ENCODE assay signal across 8 mouse cellular contexts in genomic region chr7:19179173-19179572, GRCm38 (mm10). TPM values are rescaled to one million over a fixed set of nuclear protein-coding genes. Genes with fewer than 3 reads are reported as not detected.
DNase-seq lines count a peak whose midpoint lies in the region; ATAC-seq and TF ChIP-seq lines count a peak whose summit lies in the region.

No protein-coding gene starts in this region.

- no peaks in the 10 kb centered on the region for H3K9me3 ChIP-seq in E14TG2a.4 (ENCODE audit: low read length)
- H3K9me3 ChIP-seq in forebrain, embryonic 13.5 days (replicated peaks): no peaks in the 10 kb centered on the region; the same call in 1 of the 2 replicates
- H3K9me3 ChIP-seq in lung, postnatal 0 days (ENCODE audit: low read length): no peaks in the 10 kb centered on the region

- WGBS in bone marrow, adult 2 months: 1% methylated on average over 32 of the region's 32 CpGs
- WGBS in forebrain, embryonic 13.5 days: under 1% methylated on average over 31 of the region's 32 CpGs
- under 1% methylated on average over 31 of the region's 32 CpGs for WGBS in lung, postnatal 0 days
- 2% methylated on average over 32 of the region's 32 CpGs for WGBS in olfactory bulb, adult 2 months

- H3K27ac ChIP-seq in bone marrow, adult 2 months (ENCODE audit: control insufficient read depth, insufficient read depth, low read depth, low read length, poor library complexity): no peak overlapping the region
- H3K27ac ChIP-seq in forebrain, embryonic 13.5 days: no peak overlapping the region
- peak overlapping the region; percentile 40; the same call in 1 of the 2 replicates for H3K27ac ChIP-seq in layer of hippocampus, adult 2 months
- H3K27ac ChIP-seq in lung, postnatal 0 days (ENCODE audit: low read length): no peak overlapping the region
- H3K27ac ChIP-seq in olfactory bulb, adult 2 months (ENCODE audit: insufficient read depth, low read depth, low read length): no peak overlapping the region

- DNase-seq in layer of hippocampus, adult 2 months (ENCODE audit: low spot score in 2 of 2): peak in 1 of 2 experiments; percentile 60
- peak; percentile 83 for DNase-seq in lung, postnatal 0 days (ENCODE audit: low spot score)
- DNase-seq in thymus, postnatal 4 days: peak; percentile 79

- H3K36me3 ChIP-seq in E14TG2a.4 (ENCODE audit: insufficient read depth, low read length): 0 out of 2 replicates have a peak, but pooled peaks cover 6% of the 10 kb centered on the region
- peaks cover 19% of the 10 kb centered on the region; the same call in 1 of the 2 replicates for H3K36me3 ChIP-seq in forebrain, embryonic 13.5 days (ENCODE audit: poor library complexity, severe bottlenecking)
- no peaks in the 10 kb centered on the region for H3K36me3 ChIP-seq in lung, postnatal 0 days (ENCODE audit: insufficient read depth, low read length)

- H3K9ac ChIP-seq in forebrain, embryonic 13.5 days: peak overlapping the region; percentile 14
- H3K9ac ChIP-seq in lung, postnatal 0 days (replicated peaks; ENCODE audit: low read depth): no peak overlapping the region

- H3K4me1 ChIP-seq in E14TG2a.4 (replicated peaks; ENCODE audit: low read depth, low read length): peaks cover 73% of the 10 kb centered on the region
- peaks cover 3% of the 10 kb centered on the region; the same call in 1 of the 2 replicates for H3K4me1 ChIP-seq in bone marrow, adult 2 months (ENCODE audit: control insufficient read depth, insufficient read depth, low read length)
- peaks cover 43% of the 10 kb centered on the region for H3K4me1 ChIP-seq in forebrain, embryonic 13.5 days
- H3K4me1 ChIP-seq in lung, postnatal 0 days (ENCODE audit: insufficient read depth, low read depth, low read length): peaks cover 16% of the 10 kb centered on the region; the same call in 1 of the 2 replicates
- peaks cover 21% of the 10 kb centered on the region for H3K4me1 ChIP-seq in olfactory bulb, adult 2 months (ENCODE audit: control insufficient read depth, insufficient read depth, low read length)

- peak overlapping the region; percentile 71 for H3K4me3 ChIP-seq in E14TG2a.4 (replicated peaks; ENCODE audit: low read length)
- H3K4me3 ChIP-seq in bone marrow, adult 2 months (replicated peaks; ENCODE audit: control insufficient read depth, low read depth, low read length): no peak overlapping the region
- peak overlapping the region; percentile 56 for H3K4me3 ChIP-seq in forebrain, embryonic 13.5 days
- H3K4me3 ChIP-seq in layer of hippocampus, adult 2 months: peak overlapping the region; percentile 79
- 0 out of 2 replicates have a peak overlapping the region, but pooled peaks have one; percentile 14 for H3K4me3 ChIP-seq in lung, postnatal 0 days (ENCODE audit: low read depth, low read length)
- peak overlapping the region; percentile 19 for H3K4me3 ChIP-seq in olfactory bulb, adult 2 months (ENCODE audit: insufficient read depth, low read depth, low read length)

- TF ChIP-seq POLR2A in bone marrow, adult 2 months (IDR thresholded peaks at IDR 0.05; ENCODE audit: borderline replicate concordance, control insufficient read depth, low read depth, low read length): no peak
- TF ChIP-seq POLR2A in olfactory bulb, adult 2 months (IDR thresholded peaks at IDR 0.05; ENCODE audit: insufficient read depth, low read depth, low read length): no peak

- TF ChIP-seq CTCF in E14TG2a.4 (conservative IDR thresholded peaks at IDR 0.05; ENCODE audit: low read length): no peak; the same call in 1 of the 2 replicates
- peak; percentile 75 for TF ChIP-seq CTCF in bone marrow, adult 2 months (IDR thresholded peaks at IDR 0.05; ENCODE audit: control insufficient read depth, insufficient read depth, low read length)
- peak; percentile 71 for TF ChIP-seq CTCF in layer of hippocampus, adult 2 months (conservative IDR thresholded peaks at IDR 0.05)
- TF ChIP-seq CTCF in lung, postnatal 0 days (IDR thresholded peaks at IDR 0.05): peak; percentile 88
- peak; percentile 60 for TF ChIP-seq CTCF in olfactory bulb, adult 2 months (IDR thresholded peaks at IDR 0.05; ENCODE audit: insufficient read depth, low read depth, low read length)

- H3K27me3 ChIP-seq in E14TG2a.4 (ENCODE audit: insufficient read depth, low read length): peaks cover 26% of the 10 kb centered on the region
- peaks cover 50% of the 10 kb centered on the region for H3K27me3 ChIP-seq in forebrain, embryonic 13.5 days
- H3K27me3 ChIP-seq in lung, postnatal 0 days (replicated peaks; ENCODE audit: insufficient read depth, low read length): peaks cover 37% of the 10 kb centered on the region

- ATAC-seq in forebrain, embryonic 13.5 days: no peak
- ATAC-seq in hematopoietic stem cell, adult 5-6 weeks (replicated peaks in 1 of 2; ENCODE audit: insufficient read depth in 1 of 2, low FRiP score in 2 of 2, low TSS enrichment in 1 of 2, low read depth in 1 of 2, poor library complexity in 2 of 2, severe bottlenecking in 2 of 2): peak; percentile 28 to 51; a peak in 2 of 4 replicates
- peak; percentile 21 for ATAC-seq in lung, postnatal 0 days

- H3K4me2 ChIP-seq in forebrain, embryonic 13.5 days: peak overlapping the region; percentile 72
- H3K4me2 ChIP-seq in lung, postnatal 0 days (replicated peaks; ENCODE audit: low read depth, low read length): peak overlapping the region; percentile 19; the same call in 1 of the 2 replicates

- TF ChIP-seq EP300 in lung, postnatal 0 days (IDR thresholded peaks at IDR 0.05): no peak

RNA-seq across cellular contexts. Expression of gene Eml2, which starts 3.0 kb away (rescaled TPM):
- polyA plus RNA-seq in bone marrow, adult 2 months (2011; ENCODE audit: insufficient read depth, insufficient read length, low replicate concordance, missing spikeins): 14.2 and 33.1 TPM in 2 replicates
- 6.4 and 7.0 TPM in 2 replicates for polyA plus RNA-seq in forebrain, embryonic 13.5 days (2015; fragmentation: Nextera tagmentation; extraction: Ambion mirVana)
- total RNA-seq in hematopoietic stem cell, adult 5-6 weeks (2017): 20.0 and 23.6 TPM in 2 replicates
- 100 to 1,000 TPM; 159 to 162 TPM for total RNA-seq in layer of hippocampus, adult 2 months (2021)
- polyA plus RNA-seq in lung, postnatal 0 days (2015; fragmentation: Nextera tagmentation; extraction: Ambion mirVana): 17.9 and 21.7 TPM in 2 replicates
- polyA plus RNA-seq in olfactory bulb, adult 2 months (2012; ENCODE audit: insufficient read depth, insufficient read length, low replicate concordance, missing spikeins): not detected in 2 replicates

RNA-seq across cellular contexts. Expression of gene Gipr, which starts 13.2 kb away (rescaled TPM):
- polyA plus RNA-seq in bone marrow, adult 2 months (2011; ENCODE audit: insufficient read depth, insufficient read length, low replicate concordance, missing spikeins): 0.62 and 0.79 TPM in 2 replicates
- polyA plus RNA-seq in forebrain, embryonic 13.5 days (2015; fragmentation: Nextera tagmentation; extraction: Ambion mirVana): 5.2 and 6.6 TPM in 2 replicates
- total RNA-seq in hematopoietic stem cell, adult 5-6 weeks (2017): not detected in 2 replicates
- total RNA-seq in layer of hippocampus, adult 2 months (2021): 1 to 10 TPM in 1 of 2 experiments, under 1 TPM in 1; 0.87 to 1.2 TPM
- 0.80 and 1.0 TPM in 2 replicates for polyA plus RNA-seq in lung, postnatal 0 days (2015; fragmentation: Nextera tagmentation; extraction: Ambion mirVana)
- polyA plus RNA-seq in olfactory bulb, adult 2 months (2012; ENCODE audit: insufficient read depth, insufficient read length, low replicate concordance, missing spikeins): not detected in 2 replicates

RNA-seq across cellular contexts. Expression of gene Snrpd2, which starts 29.7 kb away (rescaled TPM):
- polyA plus RNA-seq in bone marrow, adult 2 months (2011; ENCODE audit: insufficient read depth, insufficient read length, low replicate concordance, missing spikeins): 56.3 and 58.6 TPM in 2 replicates
- polyA plus RNA-seq in forebrain, embryonic 13.5 days (2015; fragmentation: Nextera tagmentation; extraction: Ambion mirVana): 159 and 164 TPM in 2 replicates
- total RNA-seq in hematopoietic stem cell, adult 5-6 weeks (2017): 55.1 and 97.6 TPM in 2 replicates
- 10 to 100 TPM; 76.0 to 80.5 TPM for total RNA-seq in layer of hippocampus, adult 2 months (2021)
- polyA plus RNA-seq in lung, postnatal 0 days (2015; fragmentation: Nextera tagmentation; extraction: Ambion mirVana): 63.2 and 65.2 TPM in 2 replicates
- not detected in 2 replicates for polyA plus RNA-seq in olfactory bulb, adult 2 months (2012; ENCODE audit: insufficient read depth, insufficient read length, low replicate concordance, missing spikeins)

RNA-seq across cellular contexts. Expression of gene Qpctl, which starts 30.1 kb away (rescaled TPM):
- 3.6 and 6.8 TPM in 2 replicates for polyA plus RNA-seq in bone marrow, adult 2 months (2011; ENCODE audit: insufficient read depth, insufficient read length, low replicate concordance, missing spikeins)
- polyA plus RNA-seq in forebrain, embryonic 13.5 days (2015; fragmentation: Nextera tagmentation; extraction: Ambion mirVana): 16.5 and 17.7 TPM in 2 replicates
- total RNA-seq in hematopoietic stem cell, adult 5-6 weeks (2017): 3.5 and 4.8 TPM in 2 replicates
- total RNA-seq in layer of hippocampus, adult 2 months (2021): 10 to 100 TPM; 17.6 to 18.4 TPM
- polyA plus RNA-seq in lung, postnatal 0 days (2015; fragmentation: Nextera tagmentation; extraction: Ambion mirVana): 14.1 and 14.5 TPM in 2 replicates
- not detected in 2 replicates for polyA plus RNA-seq in olfactory bulb, adult 2 months (2012; ENCODE audit: insufficient read depth, insufficient read length, low replicate concordance, missing spikeins)

RNA-seq across cellular contexts. Expression of gene Gpr4, which starts 33.2 kb away (rescaled TPM):
- 0.34 and 0.70 TPM in 2 replicates for polyA plus RNA-seq in bone marrow, adult 2 months (2011; ENCODE audit: insufficient read depth, insufficient read length, low replicate concordance, missing spikeins)
- polyA plus RNA-seq in forebrain, embryonic 13.5 days (2015; fragmentation: Nextera tagmentation; extraction: Ambion mirVana): 1.2 and 1.3 TPM in 2 replicates
- 0.74 and 1.4 TPM in 2 replicates for total RNA-seq in hematopoietic stem cell, adult 5-6 weeks (2017)
- 1 to 10 TPM; 1.6 to 2.5 TPM for total RNA-seq in layer of hippocampus, adult 2 months (2021)
- polyA plus RNA-seq in lung, postnatal 0 days (2015; fragmentation: Nextera tagmentation; extraction: Ambion mirVana): 2.7 and 3.1 TPM in 2 replicates
- polyA plus RNA-seq in olfactory bulb, adult 2 months (2012; ENCODE audit: insufficient read depth, insufficient read length, low replicate concordance, missing spikeins): not detected in 2 replicates

Comparison
In these comparisons a context has a peak if more than half of its experiments do, and no peak if none do; other contexts are left out.
1. RNA of gene Snrpd2, which starts 29.7 kb away (polyA plus RNA-seq): 159 to 164 TPM in forebrain, embryonic 13.5 days, 63.2 to 65.2 TPM in lung, postnatal 0 days and 56.3 to 58.6 TPM in bone marrow, adult 2 months; not detected in olfactory bulb, adult 2 months; every median in the first group is over 10 times any median in the second.